Mouse (Mus musculus) kidney, postnatal 4 days (tissue): Measurements from ENCODE around the gene Tns1.

ENCODE experiments used
- DNase-seq, 2 experiments: peaks; one replicate each; pipeline ENCODE4 v3.0.0; 2021; ENCODE audit warnings: mixed read lengths in 2 of 2

The Tns1 gene

GRCm38 (mm10) chr1:74058309-74058708 is 65.9 kb downstream of the Tns1 start:
- peak; percentile 56 to 70 for DNase-seq

GRCm38 (mm10) chr1:74057501-74057900 is 66.7 kb downstream of the Tns1 start:
- no peak for DNase-seq

GRCm38 (mm10) chr1:74055552-74055951 is 68.7 kb downstream of the Tns1 start:
- no peak for DNase-seq

GRCm38 (mm10) chr1:74054471-74054870 is 69.8 kb downstream of the Tns1 start:
- DNase-seq = no peak

- DNase-seq = peak in 1 of 2 experiments; percentile 76
These were observed 70.2 kb downstream of the Tns1 start for GRCm38 (mm10) chr1:74054007-74054406.

- no peak for DNase-seq
These were observed 71.2 kb downstream of the Tns1 start for GRCm38 (mm10) chr1:74053068-74053467.

- peak; percentile 5 to 29 for DNase-seq
These were observed 72.9 kb downstream of the Tns1 start for GRCm38 (mm10) chr1:74051349-74051748.

GRCm38 (mm10) chr1:74049430-74049829 is 74.8 kb downstream of the Tns1 start:
- DNase-seq = no peak

- DNase-seq = peak; percentile 66 to 78
These were observed 76.5 kb downstream of the Tns1 start for GRCm38 (mm10) chr1:74047722-74048121.

- peak; percentile 73 to 80 for DNase-seq
These were observed 76.9 kb downstream of the Tns1 start for GRCm38 (mm10) chr1:74047311-74047710.

GRCm38 (mm10) chr1:74045034-74045433 is 79.2 kb downstream of the Tns1 start:
- DNase-seq = peak in 1 of 2 experiments; percentile 1

GRCm38 (mm10) chr1:74044421-74044820 is 79.8 kb downstream of the Tns1 start:
- DNase-seq = peak in 1 of 2 experiments; percentile 14

- DNase-seq = peak in 1 of 2 experiments; percentile 3
These were observed 80.6 kb downstream of the Tns1 start for GRCm38 (mm10) chr1:74043584-74044105.

- peak; percentile 59 to 70 for DNase-seq
These were observed 81.4 kb downstream of the Tns1 start for GRCm38 (mm10) chr1:74042711-74043467.

GRCm38 (mm10) chr1:74041692-74042091 is 82.6 kb downstream of the Tns1 start:
- DNase-seq = peak; percentile 61 to 70

GRCm38 (mm10) chr1:74041178-74041577 is 83.1 kb downstream of the Tns1 start:
- no peak for DNase-seq

GRCm38 (mm10) chr1:74036560-74037390 is 87.5 kb downstream of the Tns1 start:
- DNase-seq = peak; percentile 80 to 87

GRCm38 (mm10) chr1:74035912-74036489 is 88.2 kb downstream of the Tns1 start:
- peak; percentile 76 to 85 for DNase-seq

- peak in 1 of 2 experiments; percentile 37 for DNase-seq
These were observed 88.8 kb downstream of the Tns1 start for GRCm38 (mm10) chr1:74035487-74035886.

- DNase-seq = peak in 1 of 2 experiments; percentile 66
These were observed 89.5 kb downstream of the Tns1 start for GRCm38 (mm10) chr1:74034736-74035135.

- DNase-seq = no peak
These were observed 90.0 kb downstream of the Tns1 start for GRCm38 (mm10) chr1:74034211-74034610.

- peak; percentile 56 to 67 for DNase-seq
These were observed 90.8 kb downstream of the Tns1 start for GRCm38 (mm10) chr1:74033407-74033806.

GRCm38 (mm10) chr1:74032966-74033365 is 91.3 kb downstream of the Tns1 start:
- no peak for DNase-seq
